Mouse (Mus musculus): ENCODE measurements around the gene Plb1.

- no peak for TF ChIP-seq CTCF (IDR thresholded peaks at IDR 0.05; ENCODE audit: low read depth, low read length)
- no peak for TF ChIP-seq POLR2A (IDR thresholded peaks at IDR 0.05; ENCODE audit: extremely low read depth, insufficient read depth, low read length)
Measured at GRCm38 (mm10) chr5:32216465-32216864, 16.0 kb upstream of the Plb1 start.

All from liver, adult 2 months (tissue).